Mouse (Mus musculus): Measurements from ENCODE around the gene Dgcr6. TPM values are rescaled to one million over a fixed set of nuclear protein-coding genes. Genes with fewer than 3 reads are reported as not detected.

Dgcr6 gene
- polyA plus RNA-seq, 2 experiments = 69.0 to 110 TPM

- Histone ChIP-seq H3K4me1 (ENCODE audit: control insufficient read depth, insufficient read depth, low read length) (no peaks in the 10 kb centered on the region), H3K36me3 (ENCODE audit: control insufficient read depth, insufficient read depth, low read length) (no peaks in the 10 kb centered on the region), H3K27me3 (ENCODE audit: control insufficient read depth, insufficient read depth, low read length) (no peaks in the 10 kb centered on the region), H3K4me3 (replicated peaks; ENCODE audit: low read length) (no peak overlapping the region), H3K9ac (ENCODE audit: low read depth, low read length, severe bottlenecking) (no peak overlapping the region), H3K4me2 (replicated peaks; ENCODE audit: low read depth, low read length, severe bottlenecking) (no peak overlapping the region), H3K9me3 (ENCODE audit: control insufficient read depth, low read length) (no peaks in the 10 kb centered on the region), H3K27ac (replicated peaks; ENCODE audit: low read depth, low read length) (no peak overlapping the region)
- 70% methylated on average over 4 of the region's 4 CpGs for WGBS
- ATAC-seq (ENCODE audit: low FRiP score, low read depth) = no peak
- no peak for TF ChIP-seq POLR2A (IDR thresholded peaks at IDR 0.05; ENCODE audit: borderline replicate concordance, extremely low read depth, insufficient read depth, insufficient read length)
- peak; percentile 33 for DNase-seq (ENCODE audit: low spot score)
These were observed 50.2 kb downstream of the Dgcr6 start for GRCm38 (mm10) chr16:18102816-18103215.

- WGBS = 85% methylated on average over 1 of the region's 1 CpGs
- Histone ChIP-seq H3K4me3 (replicated peaks; ENCODE audit: low read length) (no peak overlapping the region), H3K27ac (replicated peaks; ENCODE audit: low read depth, low read length) (no peak overlapping the region), H3K36me3 (ENCODE audit: control insufficient read depth, insufficient read depth, low read length) (no peaks in the 10 kb centered on the region), H3K4me1 (ENCODE audit: control insufficient read depth, insufficient read depth, low read length) (no peaks in the 10 kb centered on the region), H3K4me2 (replicated peaks; ENCODE audit: low read depth, low read length, severe bottlenecking) (no peak overlapping the region), H3K27me3 (ENCODE audit: control insufficient read depth, insufficient read depth, low read length) (no peaks in the 10 kb centered on the region), H3K9ac (ENCODE audit: low read depth, low read length, severe bottlenecking) (no peak overlapping the region), H3K9me3 (ENCODE audit: control insufficient read depth, low read length) (no peaks in the 10 kb centered on the region)
- no peak for TF ChIP-seq POLR2A (IDR thresholded peaks at IDR 0.05; ENCODE audit: borderline replicate concordance, extremely low read depth, insufficient read depth, insufficient read length)
- no peak for ATAC-seq (ENCODE audit: low FRiP score, low read depth)
- DNase-seq (ENCODE audit: low spot score) = no peak
These were observed 50.7 kb downstream of the Dgcr6 start for GRCm38 (mm10) chr16:18103366-18103765.

DNA sequence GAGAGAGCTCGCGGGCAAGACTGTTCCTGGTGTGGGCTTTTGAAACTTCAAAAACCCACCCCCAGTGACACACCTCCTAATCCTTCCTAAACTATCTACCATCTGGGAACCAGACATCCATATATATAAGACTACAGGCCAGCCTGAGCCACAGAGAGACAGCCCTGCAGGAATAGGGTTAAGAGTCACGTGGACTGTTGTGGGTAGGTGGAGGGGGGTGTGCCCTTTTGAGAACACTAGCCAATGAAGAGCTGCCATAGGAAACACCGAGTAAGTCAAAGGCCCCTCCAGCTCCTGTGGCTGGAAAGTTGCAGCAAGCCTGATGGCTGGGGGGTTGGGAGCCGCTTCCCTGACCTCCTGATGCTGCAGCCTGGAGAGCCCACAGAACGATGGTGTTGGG, 51.1 kb downstream of the Dgcr6 start:
- 28% methylated on average over 6 of the region's 6 CpGs for WGBS
- Histone ChIP-seq H3K27me3 (ENCODE audit: control insufficient read depth, insufficient read depth, low read length) (no peaks in the 10 kb centered on the region), H3K27ac (replicated peaks; ENCODE audit: low read depth, low read length) (no peak overlapping the region), H3K36me3 (ENCODE audit: control insufficient read depth, insufficient read depth, low read length) (no peaks in the 10 kb centered on the region), H3K9me3 (ENCODE audit: control insufficient read depth, low read length) (no peaks in the 10 kb centered on the region), H3K4me1 (ENCODE audit: control insufficient read depth, insufficient read depth, low read length) (no peaks in the 10 kb centered on the region), H3K4me2 (replicated peaks; ENCODE audit: low read depth, low read length, severe bottlenecking) (no peak overlapping the region), H3K9ac (ENCODE audit: low read depth, low read length, severe bottlenecking) (no peak overlapping the region), H3K4me3 (replicated peaks; ENCODE audit: low read length) (no peak overlapping the region)
- no peak for DNase-seq (ENCODE audit: low spot score)
- no peak for ATAC-seq (ENCODE audit: low FRiP score, low read depth)
- no peak for TF ChIP-seq POLR2A (IDR thresholded peaks at IDR 0.05; ENCODE audit: borderline replicate concordance, extremely low read depth, insufficient read depth, insufficient read length)

- TF ChIP-seq POLR2A (IDR thresholded peaks at IDR 0.05; ENCODE audit: borderline replicate concordance, extremely low read depth, insufficient read depth, insufficient read length) = no peak
- Histone ChIP-seq H3K4me1 (ENCODE audit: control insufficient read depth, insufficient read depth, low read length) (0 out of 2 replicates have a peak, but pooled peaks cover 2% of the 10 kb centered on the region), H3K36me3 (ENCODE audit: control insufficient read depth, insufficient read depth, low read length) (no peaks in the 10 kb centered on the region), H3K9ac (ENCODE audit: low read depth, low read length, severe bottlenecking) (no peak overlapping the region), H3K4me3 (replicated peaks; ENCODE audit: low read length) (no peak overlapping the region), H3K27me3 (ENCODE audit: control insufficient read depth, insufficient read depth, low read length) (no peaks in the 10 kb centered on the region), H3K27ac (replicated peaks; ENCODE audit: low read depth, low read length) (no peak overlapping the region), H3K9me3 (ENCODE audit: control insufficient read depth, low read length) (no peaks in the 10 kb centered on the region), H3K4me2 (replicated peaks; ENCODE audit: low read depth, low read length, severe bottlenecking) (no peak overlapping the region)
- 59% methylated on average over 5 of the region's 5 CpGs for WGBS
- ATAC-seq (ENCODE audit: low FRiP score, low read depth) (peak; percentile 48; the same call in 1 of the 2 replicates), DNase-seq (ENCODE audit: low spot score) (peak; percentile 61)
These were observed 55.7 kb downstream of the Dgcr6 start for GRCm38 (mm10) chr16:18108221-18108966.

DNA sequence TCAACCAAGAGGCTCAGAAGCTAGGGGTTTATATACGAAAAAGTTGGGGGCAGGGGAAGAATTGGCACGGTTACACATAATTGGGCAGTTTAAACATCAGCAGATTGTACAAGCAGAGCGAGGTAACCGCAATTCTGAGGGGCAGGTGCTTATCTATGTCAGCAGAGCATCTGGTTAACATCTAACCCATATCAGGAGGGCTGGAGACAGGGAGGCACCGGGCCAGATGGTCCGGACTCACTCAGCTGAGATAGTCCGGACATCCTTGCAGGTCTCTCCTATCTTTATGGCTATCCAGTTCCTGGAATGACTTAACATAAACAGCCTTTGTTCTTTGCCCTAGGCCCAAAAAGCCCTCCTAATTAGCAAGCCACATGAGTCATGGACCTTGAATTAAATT, 58.4 kb downstream of the Dgcr6 start:
- 74% methylated on average over 7 of the region's 7 CpGs for WGBS
- H3K36me3 ChIP-seq (ENCODE audit: control insufficient read depth, insufficient read depth, low read length) = no peaks in the 10 kb centered on the region
- no peaks in the 10 kb centered on the region for H3K27me3 ChIP-seq (ENCODE audit: control insufficient read depth, insufficient read depth, low read length)
- H3K4me1 ChIP-seq (ENCODE audit: control insufficient read depth, insufficient read depth, low read length) = 0 out of 2 replicates have a peak, but pooled peaks cover 2% of the 10 kb centered on the region
- TF ChIP-seq POLR2A (IDR thresholded peaks at IDR 0.05; ENCODE audit: borderline replicate concordance, extremely low read depth, insufficient read depth, insufficient read length) = no peak
- no peak overlapping the region for H3K4me3 ChIP-seq (replicated peaks; ENCODE audit: low read length)
- no peaks in the 10 kb centered on the region for H3K9me3 ChIP-seq (ENCODE audit: control insufficient read depth, low read length)
- no peak overlapping the region for H3K9ac ChIP-seq (ENCODE audit: low read depth, low read length, severe bottlenecking)
- DNase-seq (ENCODE audit: low spot score) (no peak), ATAC-seq (ENCODE audit: low FRiP score, low read depth) (no peak)
- H3K4me2 ChIP-seq (replicated peaks; ENCODE audit: low read depth, low read length, severe bottlenecking) = no peak overlapping the region
- H3K27ac ChIP-seq (replicated peaks; ENCODE audit: low read depth, low read length) = no peak overlapping the region

All from limb, embryonic 14.5 days (tissue).